Mouse (Mus musculus): ENCODE results near the gene Rhbdl1. TPM values are rescaled to one million over a fixed set of nuclear protein-coding genes. Genes with fewer than 3 reads are reported as not detected.
A peak's percentile ranks its signal among the peaks of the same experiment; 100 is the strongest.

Rhbdl1 gene
- polyA plus RNA-seq, 1 experiment from 2014 or later: 51.3 TPM

DNA sequence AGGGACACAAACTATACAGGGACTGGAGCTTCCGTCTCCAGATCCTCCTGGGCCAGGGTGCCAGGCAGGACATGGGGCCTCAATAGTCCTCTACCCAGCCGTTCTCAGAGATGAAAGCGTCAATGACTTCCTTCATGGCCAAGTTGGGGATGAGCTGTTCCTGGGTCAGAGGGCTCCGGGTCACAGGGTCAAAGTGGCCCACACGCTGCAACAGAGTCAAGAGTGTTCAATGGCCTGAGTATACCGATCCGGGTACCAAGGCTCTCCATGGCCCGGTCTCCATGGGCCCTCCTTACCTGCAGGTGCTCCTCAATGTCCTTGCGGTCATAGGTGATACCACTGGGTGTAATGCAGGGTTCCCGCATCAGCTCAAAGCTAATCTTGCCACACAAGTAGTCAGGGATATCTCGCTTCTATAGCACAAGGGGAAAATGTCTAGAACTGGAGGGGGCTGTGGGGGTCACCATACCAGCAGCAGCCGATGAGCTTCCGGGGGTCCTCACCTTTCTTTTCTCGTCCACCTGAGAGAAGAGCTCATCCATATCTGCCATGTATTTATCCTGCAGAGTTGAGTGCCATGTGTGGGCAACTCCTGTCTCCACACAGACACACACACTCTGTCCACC lies 6.2 kb downstream of the Rhbdl1 start:
- DNase-seq (ENCODE audit: low spot score): no peak
- no peak for ATAC-seq (ENCODE audit: low FRiP score)
- Histone ChIP-seq H3K9ac (0 out of 2 replicates have a peak overlapping the region, but pooled peaks have one; percentile 86), H3K4me2 (replicated peaks) (peak overlapping the region; percentile 96), H3K9me3 (ENCODE audit: control insufficient read depth, low read length) (no peaks in the 10 kb centered on the region), H3K27me3 (ENCODE audit: control insufficient read depth, insufficient read depth, low read length) (no peaks in the 10 kb centered on the region), H3K4me3 (replicated peaks; ENCODE audit: low read length) (peak overlapping the region; percentile 89), H3K36me3 (replicated peaks; ENCODE audit: control insufficient read depth, insufficient read depth) (peaks cover 43% of the 10 kb centered on the region), H3K4me1 (replicated peaks; ENCODE audit: control insufficient read depth, insufficient read depth, low read length) (peaks cover 67% of the 10 kb centered on the region), H3K27ac (no peak overlapping the region)
- WGBS: 88% methylated on average over 14 of the region's 14 CpGs

DNA sequence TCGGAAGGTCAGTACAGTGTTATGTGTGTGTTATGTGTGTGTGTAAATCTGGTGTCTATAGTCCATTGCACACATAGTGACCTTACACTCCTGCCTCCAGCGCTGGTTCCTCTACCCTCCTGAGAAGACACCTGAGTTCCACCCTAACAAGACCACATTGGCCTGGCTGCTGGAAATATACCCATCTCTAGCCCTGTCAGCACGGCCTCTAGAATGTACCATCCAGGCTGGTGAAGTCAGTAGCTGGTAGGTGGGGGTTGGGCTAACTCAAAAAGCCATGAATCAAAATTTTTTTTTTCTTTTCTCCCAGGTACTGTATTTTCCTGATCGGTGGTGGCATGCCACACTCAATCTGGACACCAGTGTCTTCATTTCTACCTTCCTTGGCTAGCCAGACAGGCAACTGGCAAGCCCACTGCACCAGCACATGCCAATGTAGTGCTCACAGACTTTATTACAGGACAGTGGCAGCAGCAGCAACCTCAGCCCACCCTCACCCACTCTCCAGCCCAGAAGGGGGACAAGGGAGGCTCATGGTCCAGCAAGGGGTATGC lies 6.8 kb downstream of the Rhbdl1 start:
- 81% methylated on average over 4 of the region's 4 CpGs for WGBS
- no peaks in the 10 kb centered on the region for H3K9me3 ChIP-seq (ENCODE audit: control insufficient read depth, low read length)
- H3K9ac ChIP-seq: no peak overlapping the region
- no peak overlapping the region for H3K27ac ChIP-seq
- H3K27me3 ChIP-seq (ENCODE audit: control insufficient read depth, insufficient read depth, low read length): no peaks in the 10 kb centered on the region
- H3K4me3 ChIP-seq (replicated peaks; ENCODE audit: low read length): peak overlapping the region; percentile 62; the same call in 1 of the 2 replicates
- H3K36me3 ChIP-seq (replicated peaks; ENCODE audit: control insufficient read depth, insufficient read depth): peaks cover 45% of the 10 kb centered on the region
- DNase-seq (ENCODE audit: low spot score): no peak
- ATAC-seq (ENCODE audit: low FRiP score): no peak
- peak overlapping the region; percentile 95 for H3K4me2 ChIP-seq (replicated peaks)
- peaks cover 65% of the 10 kb centered on the region for H3K4me1 ChIP-seq (replicated peaks; ENCODE audit: control insufficient read depth, insufficient read depth, low read length)

DNA sequence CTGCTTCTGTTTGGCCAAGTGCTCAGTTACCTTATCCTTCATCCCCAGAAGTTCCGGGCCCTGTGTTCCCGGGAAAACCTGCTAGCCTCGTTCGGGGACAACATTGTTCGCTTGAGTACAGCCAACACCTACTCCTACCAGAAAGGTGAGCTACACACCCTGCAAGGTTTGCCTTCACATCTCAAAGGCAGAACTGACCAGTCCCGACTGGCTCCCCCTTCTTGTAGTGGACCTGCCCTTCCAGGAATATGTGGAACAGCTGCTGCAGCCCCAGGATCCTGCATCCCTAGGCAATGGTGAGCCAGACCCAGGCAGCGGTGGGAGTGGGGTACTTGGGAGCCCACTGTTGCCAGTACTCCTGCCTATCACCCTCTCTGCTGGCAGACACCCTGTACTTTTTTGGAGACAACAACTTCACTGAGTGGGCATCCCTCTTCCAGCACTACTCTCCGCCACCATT lies 7.5 kb downstream of the Rhbdl1 start:
- no peak for ATAC-seq (ENCODE audit: low FRiP score)
- H3K9me3 ChIP-seq (ENCODE audit: control insufficient read depth, low read length): no peaks in the 10 kb centered on the region
- H3K4me1 ChIP-seq (replicated peaks; ENCODE audit: control insufficient read depth, insufficient read depth, low read length): peaks cover 65% of the 10 kb centered on the region
- 44% methylated on average over 8 of the region's 8 CpGs for WGBS
- H3K27me3 ChIP-seq (ENCODE audit: control insufficient read depth, insufficient read depth, low read length): no peaks in the 10 kb centered on the region
- no peak for DNase-seq (ENCODE audit: low spot score)
- H3K27ac ChIP-seq: peak overlapping the region; percentile 92
- peak overlapping the region; percentile 95 for H3K4me2 ChIP-seq (replicated peaks)
- peak overlapping the region; percentile 62 for H3K4me3 ChIP-seq (replicated peaks; ENCODE audit: low read length)
- peak overlapping the region; percentile 90 for H3K9ac ChIP-seq
- H3K36me3 ChIP-seq (replicated peaks; ENCODE audit: control insufficient read depth, insufficient read depth): peaks cover 45% of the 10 kb centered on the region

DNA sequence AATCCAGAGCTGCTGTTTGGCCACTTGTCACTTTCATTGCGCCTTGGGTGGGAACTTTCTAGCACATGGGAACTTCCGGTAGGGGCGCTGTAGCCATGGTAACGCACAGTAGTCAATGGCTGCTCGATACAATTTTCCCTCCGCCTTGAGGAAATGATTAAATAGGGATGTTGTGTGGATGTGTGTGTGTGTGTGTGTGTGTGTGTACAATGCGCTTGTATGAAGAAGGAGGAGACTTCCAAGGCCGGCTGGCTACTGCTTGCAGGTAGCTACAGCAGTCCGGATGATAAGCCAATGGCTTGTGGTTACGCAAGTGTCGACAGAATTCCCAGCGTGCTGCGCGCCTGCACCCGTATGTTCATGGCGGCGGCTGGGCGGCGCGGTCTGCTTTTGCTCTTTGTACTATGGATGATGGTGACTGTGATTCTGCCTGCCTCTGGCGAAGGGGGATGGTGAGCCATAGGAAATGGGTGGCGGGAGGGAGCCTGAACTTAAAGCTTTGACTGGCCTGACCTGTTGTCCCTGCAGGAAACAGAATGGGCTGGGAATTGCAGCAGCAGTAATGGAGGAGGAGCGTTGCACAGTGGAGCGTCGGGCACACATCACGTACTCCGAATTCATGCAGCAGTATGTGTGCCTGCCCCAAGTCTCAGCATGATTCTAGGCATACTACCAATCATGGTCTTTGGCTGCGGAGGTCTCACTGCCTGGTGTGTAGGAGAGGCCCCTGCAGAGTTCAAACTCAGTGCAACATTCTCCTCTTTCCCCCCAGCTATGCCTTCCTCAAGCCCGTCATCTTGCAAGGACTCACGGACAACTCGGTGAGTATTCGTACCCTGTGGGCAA lies 8.2 kb downstream of the Rhbdl1 start, which contains the start of gene Jmjd8:
Gene Jmjd8 (plus strand): TSS at position 156 of the 846 bp plus-strand sequence.
- Histone ChIP-seq H3K36me3 (replicated peaks; ENCODE audit: control insufficient read depth, insufficient read depth) (peaks cover 45% of the 10 kb centered on the region), H3K9ac (peak within 1 kb of the TSS; percentile 90), H3K4me1 (replicated peaks; ENCODE audit: control insufficient read depth, insufficient read depth, low read length) (peaks cover 65% of the 10 kb centered on the region), H3K4me3 (replicated peaks; ENCODE audit: low read length) (peak within 1 kb of the TSS; percentile 62), H3K27ac (peak within 1 kb of the TSS; percentile 92), H3K27me3 (ENCODE audit: control insufficient read depth, insufficient read depth, low read length) (no peaks in the 10 kb centered on the region), H3K9me3 (ENCODE audit: control insufficient read depth, low read length) (no peaks in the 10 kb centered on the region), H3K4me2 (replicated peaks) (peak within 1 kb of the TSS; percentile 95)
- peak; percentile 58 for ATAC-seq (ENCODE audit: low FRiP score)
- peak; percentile 84 for DNase-seq (ENCODE audit: low spot score)
- under 1% methylated on average over 32 of the region's 32 CpGs for WGBS

DNA sequence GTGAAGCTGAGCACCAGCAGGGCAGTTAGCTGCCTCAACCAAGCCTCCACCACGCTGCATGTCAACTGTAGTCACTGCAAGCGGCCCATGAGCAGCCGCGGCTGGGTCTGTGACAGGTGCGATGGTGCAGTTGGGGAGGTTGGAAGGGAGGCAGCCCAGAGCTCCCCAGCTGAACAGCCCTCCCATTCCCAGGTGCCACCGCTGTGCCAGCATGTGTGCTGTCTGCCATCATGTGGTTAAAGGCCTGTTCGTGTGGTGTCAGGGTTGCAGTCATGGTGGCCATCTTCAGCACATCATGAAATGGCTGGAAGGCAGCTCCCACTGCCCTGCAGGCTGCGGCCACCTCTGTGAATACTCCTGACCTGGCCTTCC lies 8.9 kb downstream of the Rhbdl1 start:
- Histone ChIP-seq H3K9ac (peak overlapping the region; percentile 90), H3K36me3 (replicated peaks; ENCODE audit: control insufficient read depth, insufficient read depth) (peaks cover 45% of the 10 kb centered on the region), H3K4me2 (replicated peaks) (peak overlapping the region; percentile 95), H3K27ac (peak overlapping the region; percentile 92; the same call in 1 of the 2 replicates), H3K9me3 (ENCODE audit: control insufficient read depth, low read length) (no peaks in the 10 kb centered on the region), H3K4me3 (replicated peaks; ENCODE audit: low read length) (peak overlapping the region; percentile 62), H3K27me3 (ENCODE audit: control insufficient read depth, insufficient read depth, low read length) (no peaks in the 10 kb centered on the region), H3K4me1 (replicated peaks; ENCODE audit: control insufficient read depth, insufficient read depth, low read length) (peaks cover 61% of the 10 kb centered on the region)
- 84% methylated on average over 8 of the region's 8 CpGs for WGBS
- ATAC-seq (ENCODE audit: low FRiP score) (no peak), DNase-seq (ENCODE audit: low spot score) (no peak)

DNA sequence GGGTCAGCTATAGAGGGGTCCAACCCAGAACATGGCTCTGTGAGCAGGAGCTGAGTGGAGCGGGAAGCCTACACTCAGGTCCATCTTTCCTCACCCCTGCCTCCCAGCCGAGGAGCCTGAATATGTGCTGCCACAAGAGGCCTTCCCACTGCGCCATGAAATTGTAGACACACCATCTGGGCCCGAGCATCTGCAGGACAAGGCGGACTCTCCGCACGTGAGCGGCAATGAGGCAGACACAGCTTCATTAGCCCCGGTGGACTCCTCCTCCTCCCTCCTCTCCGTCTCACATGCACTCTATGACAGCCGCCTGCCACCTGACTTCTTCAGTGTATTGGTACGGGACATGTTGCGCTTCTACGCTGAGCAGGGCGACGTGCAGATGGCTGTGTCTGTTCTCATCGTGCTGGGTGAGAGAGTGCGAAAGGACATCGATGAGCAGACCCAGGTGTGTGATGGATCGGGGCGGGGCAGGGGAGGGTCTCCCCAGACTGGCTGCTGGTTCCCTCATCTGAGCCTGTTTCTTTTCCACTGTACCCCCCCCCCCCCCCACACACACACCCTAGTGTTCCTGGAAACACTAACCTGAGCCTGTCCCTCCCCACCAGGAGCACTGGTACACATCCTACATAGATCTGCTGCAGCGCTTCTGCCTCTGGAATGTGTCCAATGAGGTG lies 9.4 kb downstream of the Rhbdl1 start:
- no peak overlapping the region for H3K4me2 ChIP-seq (replicated peaks)
- H3K27ac ChIP-seq: no peak overlapping the region
- 91% methylated on average over 22 of the region's 22 CpGs for WGBS
- peaks cover 45% of the 10 kb centered on the region for H3K36me3 ChIP-seq (replicated peaks; ENCODE audit: control insufficient read depth, insufficient read depth)
- no peak overlapping the region for H3K4me3 ChIP-seq (replicated peaks; ENCODE audit: low read length)
- no peaks in the 10 kb centered on the region for H3K9me3 ChIP-seq (ENCODE audit: control insufficient read depth, low read length)
- H3K9ac ChIP-seq: 0 out of 2 replicates have a peak overlapping the region, but pooled peaks have one; percentile 90
- DNase-seq (ENCODE audit: low spot score) (no peak), ATAC-seq (ENCODE audit: low FRiP score) (no peak)
- H3K4me1 ChIP-seq (replicated peaks; ENCODE audit: control insufficient read depth, insufficient read depth, low read length): peaks cover 61% of the 10 kb centered on the region
- H3K27me3 ChIP-seq (ENCODE audit: control insufficient read depth, insufficient read depth, low read length): no peaks in the 10 kb centered on the region

DNA sequence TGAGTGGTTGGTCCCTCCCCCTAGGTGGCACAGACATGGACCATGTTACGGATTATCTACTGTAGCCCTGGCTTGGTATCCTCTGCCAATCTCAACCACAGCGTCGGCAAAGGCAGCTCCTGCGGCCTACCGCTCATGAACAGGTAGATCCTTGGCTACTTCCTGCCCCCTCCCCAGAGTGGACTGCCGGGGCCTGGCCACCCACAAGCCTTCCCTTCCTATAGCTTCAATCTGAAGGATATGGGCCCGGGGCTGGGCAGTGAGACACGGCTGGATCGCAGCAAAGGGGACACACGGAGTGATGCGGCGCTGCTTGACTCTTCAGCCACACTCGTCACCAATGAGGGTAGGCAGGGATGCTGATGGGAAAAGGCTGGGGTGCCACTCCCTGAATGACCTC lies 10.1 kb downstream of the Rhbdl1 start:
- H3K36me3 ChIP-seq (replicated peaks; ENCODE audit: control insufficient read depth, insufficient read depth): peaks cover 45% of the 10 kb centered on the region
- H3K27me3 ChIP-seq (ENCODE audit: control insufficient read depth, insufficient read depth, low read length): no peaks in the 10 kb centered on the region
- H3K4me3 ChIP-seq (replicated peaks; ENCODE audit: low read length): no peak overlapping the region
- H3K4me1 ChIP-seq (replicated peaks; ENCODE audit: control insufficient read depth, insufficient read depth, low read length): peaks cover 58% of the 10 kb centered on the region
- 95% methylated on average over 13 of the region's 13 CpGs for WGBS
- no peaks in the 10 kb centered on the region for H3K9me3 ChIP-seq (ENCODE audit: control insufficient read depth, low read length)
- no peak overlapping the region for H3K9ac ChIP-seq
- no peak for ATAC-seq (ENCODE audit: low FRiP score)
- DNase-seq (ENCODE audit: low spot score): no peak
- H3K4me2 ChIP-seq (replicated peaks): no peak overlapping the region
- no peak overlapping the region for H3K27ac ChIP-seq

DNA sequence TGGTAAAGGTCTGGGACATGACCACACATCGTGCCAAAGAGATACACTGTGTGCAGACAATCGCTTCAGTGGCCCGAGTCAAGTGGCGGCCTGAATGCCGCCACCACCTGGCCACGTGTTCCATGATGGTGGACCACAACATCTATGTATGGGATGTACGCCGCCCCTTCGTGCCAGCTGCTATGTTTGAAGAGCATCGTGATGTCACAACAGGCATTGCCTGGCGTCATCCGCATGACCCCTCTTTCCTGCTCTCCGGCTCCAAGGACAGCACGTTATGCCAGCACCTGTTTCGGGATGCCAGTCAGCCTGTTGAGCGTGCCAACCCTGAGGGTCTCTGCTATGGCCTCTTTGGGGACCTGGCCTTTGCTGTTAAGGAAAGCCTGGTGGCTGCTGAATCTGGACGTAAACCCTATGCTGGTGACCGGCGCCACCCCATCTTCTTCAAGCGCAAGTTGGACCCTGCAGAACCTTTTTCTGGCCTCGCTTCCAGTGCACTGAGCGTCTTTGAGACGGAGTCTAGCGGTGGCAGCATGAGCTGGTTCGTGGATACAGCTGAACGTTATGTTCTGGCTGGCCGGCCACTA lies 11.0 kb downstream of the Rhbdl1 start:
- Histone ChIP-seq H3K27me3 (ENCODE audit: control insufficient read depth, insufficient read depth, low read length) (no peaks in the 10 kb centered on the region), H3K27ac (no peak overlapping the region), H3K4me2 (replicated peaks) (no peak overlapping the region), H3K36me3 (replicated peaks; ENCODE audit: control insufficient read depth, insufficient read depth) (peaks cover 38% of the 10 kb centered on the region), H3K4me3 (replicated peaks; ENCODE audit: low read length) (no peak overlapping the region), H3K9me3 (ENCODE audit: control insufficient read depth, low read length) (no peaks in the 10 kb centered on the region), H3K4me1 (replicated peaks; ENCODE audit: control insufficient read depth, insufficient read depth, low read length) (peaks cover 49% of the 10 kb centered on the region), H3K9ac (no peak overlapping the region)
- WGBS: 96% methylated on average over 27 of the region's 27 CpGs
- ATAC-seq (ENCODE audit: low FRiP score): no peak
- no peak for DNase-seq (ENCODE audit: low spot score)

Measured in hindbrain, embryonic 14.5 days (tissue).